Mouse (Mus musculus): ENCODE results near the gene Slc41a2. TPM values are rescaled to one million over a fixed set of nuclear protein-coding genes. Genes with fewer than 3 reads are reported as not detected.

Slc41a2 gene
- polyA plus RNA-seq, 1 experiment from 2014 or later, result 0.90 TPM

GRCm38 (mm10) chr10:83245720-83246119 lies 92.0 kb downstream of the Slc41a2 start:
- 62% methylated on average over 7 of the region's 7 CpGs for WGBS
- DNase-seq (ENCODE audit: low spot score) (peak; percentile 43), ATAC-seq (ENCODE audit: low FRiP score) (peak; percentile 45)
- Histone ChIP-seq H3K9me3 (ENCODE audit: control insufficient read depth, low read length) (no peaks in the 10 kb centered on the region), H3K36me3 (ENCODE audit: control insufficient read depth, insufficient read depth, low read length) (no peaks in the 10 kb centered on the region), H3K27ac (ENCODE audit: low read depth, low read length) (no peak overlapping the region), H3K4me2 (replicated peaks; ENCODE audit: low read depth, low read length) (no peak overlapping the region), H3K9ac (ENCODE audit: low read depth, low read length) (no peak overlapping the region), H3K27me3 (ENCODE audit: control insufficient read depth, insufficient read depth, low read length) (no peaks in the 10 kb centered on the region), H3K4me1 (replicated peaks; ENCODE audit: control insufficient read depth, insufficient read depth, low read length) (no peaks in the 10 kb centered on the region), H3K4me3 (ENCODE audit: low read depth, low read length) (no peak overlapping the region)

- Histone ChIP-seq H3K27ac (ENCODE audit: low read depth, low read length) (no peak overlapping the region), H3K4me3 (ENCODE audit: low read depth, low read length) (no peak overlapping the region), H3K36me3 (ENCODE audit: control insufficient read depth, insufficient read depth, low read length) (no peaks in the 10 kb centered on the region), H3K4me1 (replicated peaks; ENCODE audit: control insufficient read depth, insufficient read depth, low read length) (no peaks in the 10 kb centered on the region), H3K27me3 (ENCODE audit: control insufficient read depth, insufficient read depth, low read length) (no peaks in the 10 kb centered on the region), H3K9ac (ENCODE audit: low read depth, low read length) (no peak overlapping the region), H3K4me2 (replicated peaks; ENCODE audit: low read depth, low read length) (no peak overlapping the region), H3K9me3 (ENCODE audit: control insufficient read depth, low read length) (no peaks in the 10 kb centered on the region)
- ATAC-seq (ENCODE audit: low FRiP score) (no peak), DNase-seq (ENCODE audit: low spot score) (no peak)
- 43% methylated on average over 6 of the region's 6 CpGs for WGBS
Measured at GRCm38 (mm10) chr10:83244131-83244530, 93.6 kb downstream of the Slc41a2 start.

GRCm38 (mm10) chr10:83242106-83242686 lies 95.5 kb downstream of the Slc41a2 start:
- no peak for ATAC-seq (ENCODE audit: low FRiP score)
- WGBS, result 51% methylated on average over 11 of the region's 11 CpGs
- no peaks in the 10 kb centered on the region for H3K4me1 ChIP-seq (replicated peaks; ENCODE audit: control insufficient read depth, insufficient read depth, low read length)
- no peak overlapping the region for H3K4me3 ChIP-seq (ENCODE audit: low read depth, low read length)
- DNase-seq (ENCODE audit: low spot score), result no peak
- no peak overlapping the region for H3K4me2 ChIP-seq (replicated peaks; ENCODE audit: low read depth, low read length)
- no peaks in the 10 kb centered on the region for H3K36me3 ChIP-seq (ENCODE audit: control insufficient read depth, insufficient read depth, low read length)
- H3K27ac ChIP-seq (ENCODE audit: low read depth, low read length), result no peak overlapping the region
- no peaks in the 10 kb centered on the region for H3K27me3 ChIP-seq (ENCODE audit: control insufficient read depth, insufficient read depth, low read length)
- no peaks in the 10 kb centered on the region for H3K9me3 ChIP-seq (ENCODE audit: control insufficient read depth, low read length)
- no peak overlapping the region for H3K9ac ChIP-seq (ENCODE audit: low read depth, low read length)

- H3K4me3 ChIP-seq (ENCODE audit: low read depth, low read length), result no peak overlapping the region
- ATAC-seq (ENCODE audit: low FRiP score), result no peak
- H3K4me1 ChIP-seq (replicated peaks; ENCODE audit: control insufficient read depth, insufficient read depth, low read length), result no peaks in the 10 kb centered on the region
- H3K27ac ChIP-seq (ENCODE audit: low read depth, low read length), result no peak overlapping the region
- H3K27me3 ChIP-seq (ENCODE audit: control insufficient read depth, insufficient read depth, low read length), result no peaks in the 10 kb centered on the region
- no peak overlapping the region for H3K4me2 ChIP-seq (replicated peaks; ENCODE audit: low read depth, low read length)
- no peak for DNase-seq (ENCODE audit: low spot score)
- H3K36me3 ChIP-seq (ENCODE audit: control insufficient read depth, insufficient read depth, low read length), result no peaks in the 10 kb centered on the region
- H3K9me3 ChIP-seq (ENCODE audit: control insufficient read depth, low read length), result no peaks in the 10 kb centered on the region
- H3K9ac ChIP-seq (ENCODE audit: low read depth, low read length), result no peak overlapping the region
- 65% methylated on average over 4 of the region's 4 CpGs for WGBS
Measured at GRCm38 (mm10) chr10:83234391-83234790, 103.3 kb downstream of the Slc41a2 start.

GRCm38 (mm10) chr10:83233967-83234366 lies 103.7 kb downstream of the Slc41a2 start:
- H3K4me3 ChIP-seq (ENCODE audit: low read depth, low read length), result no peak overlapping the region
- H3K4me1 ChIP-seq (replicated peaks; ENCODE audit: control insufficient read depth, insufficient read depth, low read length), result no peaks in the 10 kb centered on the region
- no peak for ATAC-seq (ENCODE audit: low FRiP score)
- 87% methylated on average over 3 of the region's 3 CpGs for WGBS
- H3K27ac ChIP-seq (ENCODE audit: low read depth, low read length), result no peak overlapping the region
- H3K36me3 ChIP-seq (ENCODE audit: control insufficient read depth, insufficient read depth, low read length), result no peaks in the 10 kb centered on the region
- H3K9ac ChIP-seq (ENCODE audit: low read depth, low read length), result no peak overlapping the region
- no peaks in the 10 kb centered on the region for H3K27me3 ChIP-seq (ENCODE audit: control insufficient read depth, insufficient read depth, low read length)
- no peaks in the 10 kb centered on the region for H3K9me3 ChIP-seq (ENCODE audit: control insufficient read depth, low read length)
- DNase-seq (ENCODE audit: low spot score), result no peak
- H3K4me2 ChIP-seq (replicated peaks; ENCODE audit: low read depth, low read length), result no peak overlapping the region

GRCm38 (mm10) chr10:83228626-83229025 lies 109.1 kb downstream of the Slc41a2 start:
- Histone ChIP-seq H3K4me1 (replicated peaks; ENCODE audit: control insufficient read depth, insufficient read depth, low read length) (no peaks in the 10 kb centered on the region), H3K27me3 (ENCODE audit: control insufficient read depth, insufficient read depth, low read length) (no peaks in the 10 kb centered on the region), H3K9me3 (ENCODE audit: control insufficient read depth, low read length) (no peaks in the 10 kb centered on the region), H3K36me3 (ENCODE audit: control insufficient read depth, insufficient read depth, low read length) (no peaks in the 10 kb centered on the region), H3K9ac (ENCODE audit: low read depth, low read length) (no peak overlapping the region), H3K27ac (ENCODE audit: low read depth, low read length) (no peak overlapping the region), H3K4me2 (replicated peaks; ENCODE audit: low read depth, low read length) (no peak overlapping the region), H3K4me3 (ENCODE audit: low read depth, low read length) (no peak overlapping the region)
- no peak for DNase-seq (ENCODE audit: low spot score)
- no peak for ATAC-seq (ENCODE audit: low FRiP score)
- WGBS, result 96% methylated on average over 4 of the region's 4 CpGs

GRCm38 (mm10) chr10:83224999-83225398 lies 112.7 kb downstream of the Slc41a2 start:
- no peak overlapping the region for H3K27ac ChIP-seq (ENCODE audit: low read depth, low read length)
- no peak overlapping the region for H3K4me3 ChIP-seq (ENCODE audit: low read depth, low read length)
- no peak for ATAC-seq (ENCODE audit: low FRiP score)
- no peaks in the 10 kb centered on the region for H3K27me3 ChIP-seq (ENCODE audit: control insufficient read depth, insufficient read depth, low read length)
- H3K9ac ChIP-seq (ENCODE audit: low read depth, low read length), result no peak overlapping the region
- DNase-seq (ENCODE audit: low spot score), result peak; percentile 69
- H3K9me3 ChIP-seq (ENCODE audit: control insufficient read depth, low read length), result no peaks in the 10 kb centered on the region
- no peak overlapping the region for H3K4me2 ChIP-seq (replicated peaks; ENCODE audit: low read depth, low read length)
- no peaks in the 10 kb centered on the region for H3K36me3 ChIP-seq (ENCODE audit: control insufficient read depth, insufficient read depth, low read length)
- no peaks in the 10 kb centered on the region for H3K4me1 ChIP-seq (replicated peaks; ENCODE audit: control insufficient read depth, insufficient read depth, low read length)
- WGBS, result 45% methylated on average over 3 of the region's 3 CpGs

GRCm38 (mm10) chr10:83220847-83221246 lies 116.8 kb downstream of the Slc41a2 start:
- DNase-seq (ENCODE audit: low spot score) (no peak), ATAC-seq (ENCODE audit: low FRiP score) (no peak)
- H3K4me2 ChIP-seq (replicated peaks; ENCODE audit: low read depth, low read length), result no peak overlapping the region
- H3K27me3 ChIP-seq (ENCODE audit: control insufficient read depth, insufficient read depth, low read length), result no peaks in the 10 kb centered on the region
- H3K27ac ChIP-seq (ENCODE audit: low read depth, low read length), result no peak overlapping the region
- H3K4me3 ChIP-seq (ENCODE audit: low read depth, low read length), result no peak overlapping the region
- H3K9ac ChIP-seq (ENCODE audit: low read depth, low read length), result no peak overlapping the region
- no peaks in the 10 kb centered on the region for H3K4me1 ChIP-seq (replicated peaks; ENCODE audit: control insufficient read depth, insufficient read depth, low read length)
- no peaks in the 10 kb centered on the region for H3K36me3 ChIP-seq (ENCODE audit: control insufficient read depth, insufficient read depth, low read length)
- 85% methylated on average over 3 of the region's 3 CpGs for WGBS
- no peaks in the 10 kb centered on the region for H3K9me3 ChIP-seq (ENCODE audit: control insufficient read depth, low read length)

- Histone ChIP-seq H3K9ac (ENCODE audit: low read depth, low read length) (no peak overlapping the region), H3K27me3 (ENCODE audit: control insufficient read depth, insufficient read depth, low read length) (no peaks in the 10 kb centered on the region), H3K4me1 (replicated peaks; ENCODE audit: control insufficient read depth, insufficient read depth, low read length) (no peaks in the 10 kb centered on the region), H3K36me3 (ENCODE audit: control insufficient read depth, insufficient read depth, low read length) (no peaks in the 10 kb centered on the region), H3K9me3 (ENCODE audit: control insufficient read depth, low read length) (no peaks in the 10 kb centered on the region), H3K4me3 (ENCODE audit: low read depth, low read length) (no peak overlapping the region), H3K4me2 (replicated peaks; ENCODE audit: low read depth, low read length) (no peak overlapping the region), H3K27ac (ENCODE audit: low read depth, low read length) (no peak overlapping the region)
- ATAC-seq (ENCODE audit: low FRiP score) (no peak), DNase-seq (ENCODE audit: low spot score) (no peak)
- 85% methylated on average over 10 of the region's 10 CpGs for WGBS
Measured at GRCm38 (mm10) chr10:83220217-83220616, 117.5 kb downstream of the Slc41a2 start.
